Mouse (Mus musculus) lung, postnatal 0 days (tissue): ENCODE measurements around the gene Rxfp4.

Experiments used
- CTCF ChIP-seq: IDR thresholded peaks from 2 replicates; pipeline ENCODE4 v1.5.1; 2016; ENCODE audit warnings: antibody characterized with exemption, mild to moderate bottlenecking
- EP300 ChIP-seq: IDR thresholded peaks from 2 replicates; pipeline ENCODE4 v1.6.1; 2016; ENCODE audit warnings: antibody characterized with exemption, mild to moderate bottlenecking, control low read depth

DNA sequence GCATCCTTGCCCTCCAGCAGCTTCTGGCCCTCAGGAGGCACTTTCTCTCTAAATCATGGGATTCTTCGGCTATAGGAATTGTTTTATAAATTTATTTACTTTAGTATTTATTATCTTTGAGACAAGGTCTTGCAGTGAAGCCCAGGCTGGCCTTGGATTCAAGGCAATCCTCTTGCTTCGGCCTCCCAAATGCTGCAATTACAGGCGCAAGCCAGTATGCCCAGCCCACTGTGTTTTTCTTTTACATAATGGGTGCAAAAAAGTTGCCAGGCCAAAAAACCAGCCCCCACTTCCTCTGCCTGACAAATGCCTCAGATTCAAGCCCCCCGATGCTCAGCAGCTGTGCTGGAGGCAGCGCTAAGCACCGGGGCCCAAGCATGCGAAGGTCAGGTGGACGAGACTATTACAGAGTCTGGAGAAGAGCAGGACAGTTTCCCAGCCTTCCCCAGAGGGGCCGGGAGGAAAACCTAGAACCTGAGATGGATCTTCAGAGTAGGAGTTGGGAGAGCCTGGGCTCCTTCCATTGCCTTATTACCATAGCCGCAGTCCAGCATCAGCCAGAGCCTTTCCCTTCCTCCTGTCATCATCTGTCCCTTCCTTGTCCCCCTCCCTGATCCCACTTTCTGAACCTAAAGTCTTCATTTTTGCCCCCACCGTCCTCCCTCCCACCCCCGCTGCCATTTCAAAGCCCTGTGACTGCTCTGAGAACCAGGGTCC is 4.3 kb downstream of the Rxfp4 start:
- TF ChIP-seq CTCF, result no peak
- TF ChIP-seq EP300, result no peak
